Mouse (Mus musculus): ENCODE results near the gene Pgbd1.

Gene Pgbd1

DNA sequence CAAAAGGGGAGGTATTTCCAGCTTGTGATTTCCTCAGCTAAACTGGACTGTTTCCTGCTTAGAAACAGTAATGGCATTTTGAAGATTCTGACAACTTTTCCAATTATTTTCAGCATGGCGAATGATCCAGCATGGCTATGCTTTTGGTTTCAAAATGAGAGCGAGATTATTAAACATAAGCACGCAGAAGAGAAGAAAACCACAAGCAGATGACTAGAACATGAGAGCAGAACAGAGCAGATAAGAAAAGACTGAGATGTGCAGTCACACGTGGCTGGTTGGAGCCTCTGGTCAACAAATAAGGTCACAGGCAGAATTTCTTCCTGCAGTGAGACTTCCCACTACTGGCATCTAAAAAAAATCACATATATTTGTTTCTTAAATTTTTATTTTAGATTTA, 25.6 kb downstream of the Pgbd1 start:
- no peak for DNase-seq

GRCm38 (mm10) chr13:21414231-21415212, 26.3 kb downstream of the Pgbd1 start:
- no peak for DNase-seq

DNA sequence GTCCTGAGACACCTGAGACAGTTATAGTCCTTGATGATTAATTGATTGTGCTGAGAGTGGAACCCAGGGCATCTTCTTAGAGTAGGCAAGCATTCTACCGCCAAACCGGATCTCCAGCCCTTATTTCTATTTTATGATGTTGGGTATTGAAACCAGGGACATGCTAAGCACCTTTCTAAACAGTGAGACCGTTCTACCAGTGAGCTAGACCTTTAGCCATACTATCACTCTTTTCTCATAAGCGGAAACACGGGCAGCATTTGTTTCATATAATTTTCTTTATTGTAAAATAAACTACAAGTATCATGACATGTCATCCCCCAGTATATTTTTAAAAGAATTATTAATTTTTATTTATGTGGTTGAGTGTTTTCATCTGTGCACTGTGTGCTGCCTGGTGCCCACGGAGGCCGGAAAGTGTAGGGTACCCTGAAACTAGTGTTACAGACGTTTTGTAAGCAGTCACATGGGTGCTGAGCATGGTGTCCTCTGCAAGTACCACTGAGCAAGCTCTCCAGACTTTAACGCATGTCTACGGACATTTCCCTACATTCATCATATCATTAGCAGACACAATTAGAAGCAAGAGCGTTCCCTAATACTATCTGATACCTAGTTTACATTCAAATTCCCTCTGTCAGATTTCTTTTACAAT, 31.9 kb downstream of the Pgbd1 start:
- DNase-seq, result no peak

DNA sequence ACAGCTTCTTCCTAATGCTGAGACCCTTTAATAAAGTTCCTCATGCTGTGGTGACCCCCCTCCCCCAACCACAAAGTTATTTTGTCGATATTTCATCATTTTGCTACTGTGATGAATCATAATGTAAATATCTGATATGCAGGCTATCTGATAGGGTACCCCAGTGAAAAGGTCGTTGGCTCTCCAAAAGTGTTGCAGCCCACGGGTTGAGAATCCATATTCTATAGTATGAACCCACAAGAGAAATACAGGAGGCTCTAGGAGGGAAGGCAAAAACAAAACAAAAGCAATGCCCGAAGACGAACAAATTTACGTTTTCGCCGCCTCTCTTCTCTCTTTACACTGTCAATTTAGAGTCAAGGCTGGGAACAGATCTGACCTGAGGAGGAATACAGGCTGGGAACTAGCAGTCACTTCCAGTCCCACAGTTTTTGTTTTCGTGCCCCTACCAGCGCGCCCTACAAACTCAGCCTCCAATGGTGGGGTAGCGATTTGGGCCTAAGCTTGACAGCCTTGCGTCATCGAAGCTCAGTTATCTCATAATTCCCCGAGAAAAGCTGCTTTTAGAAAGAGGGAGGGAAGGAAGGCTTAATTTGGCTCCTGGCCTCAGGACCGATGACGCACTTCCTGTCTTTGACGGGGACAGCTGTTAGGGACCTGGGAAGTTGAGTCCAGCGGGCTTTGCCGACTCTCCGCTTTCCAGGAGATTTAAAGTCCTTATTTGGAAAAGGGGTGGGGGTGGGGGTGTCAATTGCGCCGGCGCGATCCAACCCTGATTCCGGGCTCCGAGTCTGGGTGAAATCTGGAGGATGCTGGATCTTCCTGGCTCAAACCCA, 32.7 kb downstream of the Pgbd1 start:
- DNase-seq, result peak; percentile 90

GRCm38 (mm10) chr13:21407341-21407740, 33.5 kb downstream of the Pgbd1 start:
- DNase-seq, result no peak

- no peak for DNase-seq
These were observed 38.0 kb downstream of the Pgbd1 start for GRCm38 (mm10) chr13:21402848-21403247.

DNA sequence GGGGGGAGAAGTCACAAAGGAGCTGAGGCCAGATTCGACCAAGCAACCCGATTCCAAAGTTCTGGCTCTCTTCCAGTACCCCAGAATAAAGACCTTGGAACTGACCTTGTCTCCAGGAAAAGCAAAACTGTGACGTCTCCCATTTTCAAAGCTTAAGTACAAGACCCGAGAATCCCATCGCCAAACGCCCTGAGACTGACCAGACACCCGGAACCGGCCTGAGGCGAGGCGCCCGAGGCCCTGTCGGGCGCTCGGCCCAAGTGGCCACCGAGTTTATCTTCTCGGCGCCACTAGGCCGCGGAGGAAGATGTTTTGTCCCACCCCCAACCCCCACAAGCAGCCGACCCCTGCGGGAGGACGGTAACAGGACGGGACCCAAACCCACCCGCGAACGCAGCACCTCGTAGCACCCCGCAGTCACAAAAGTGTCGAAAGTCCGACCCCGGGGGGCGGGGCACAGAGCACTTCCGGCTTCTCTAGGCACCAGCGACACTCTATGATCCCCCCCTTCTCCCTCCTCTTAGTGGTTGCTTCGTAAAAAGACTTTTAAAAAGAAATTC, 38.5 kb downstream of the Pgbd1 start, which contains the start of gene Zkscan3:
Gene Zkscan3 (minus strand): TSS at position 469 of the 560 bp plus-strand sequence.
- peak; percentile 92 for DNase-seq

DNA sequence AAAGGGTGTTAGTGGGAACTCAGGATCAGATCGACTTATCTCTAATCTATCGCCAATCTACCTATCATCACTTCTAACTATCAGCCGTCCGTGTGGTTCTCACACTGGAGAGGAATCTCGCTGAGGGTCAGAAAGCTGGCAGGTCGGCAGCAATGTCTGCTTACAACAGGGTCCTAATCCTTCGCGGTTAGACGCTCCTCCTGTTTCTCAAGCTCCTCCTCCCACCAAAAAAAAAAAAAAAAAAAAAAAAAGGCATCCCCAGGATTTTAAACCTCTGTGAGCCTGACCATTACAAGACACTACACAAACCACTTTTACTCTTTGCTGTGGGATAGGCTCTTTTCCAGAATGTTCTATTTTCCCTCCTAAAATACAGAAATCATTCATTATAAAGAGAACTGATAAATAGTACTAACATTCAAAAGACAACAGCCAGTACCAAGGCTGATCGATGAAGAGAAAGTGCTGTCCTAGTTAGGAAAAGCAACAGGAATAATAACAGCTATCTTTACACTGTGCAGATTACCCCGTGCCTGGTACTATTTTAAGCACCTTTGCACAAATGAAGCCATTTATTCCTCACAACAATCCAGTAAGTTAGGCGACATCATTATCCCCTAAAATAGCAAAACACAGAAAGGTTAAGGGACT, 39.1 kb downstream of the Pgbd1 start:
- DNase-seq, result no peak

- no peak for DNase-seq
These were observed 39.7 kb downstream of the Pgbd1 start for GRCm38 (mm10) chr13:21401166-21401565.

DNA sequence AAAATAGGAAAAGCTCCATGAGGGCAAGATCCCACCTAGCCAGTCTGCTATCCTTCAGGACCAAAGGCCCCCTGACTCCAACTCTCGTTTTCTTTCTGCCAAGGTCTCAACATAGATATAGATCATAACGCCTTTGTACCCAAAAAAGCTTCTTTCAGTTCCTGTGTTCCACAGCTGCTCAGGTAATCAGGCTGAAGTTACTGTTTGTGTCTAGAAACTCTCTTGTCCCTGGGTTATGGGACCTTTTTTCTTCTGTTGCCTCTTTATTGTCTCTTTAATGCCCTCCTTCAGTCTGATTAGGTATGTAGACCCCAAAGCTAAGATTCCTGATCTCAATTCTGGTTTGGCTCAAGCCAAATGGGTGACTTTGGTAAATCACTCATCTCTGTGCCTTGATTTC, 43.4 kb downstream of the Pgbd1 start:
- DNase-seq, result no peak

DNA sequence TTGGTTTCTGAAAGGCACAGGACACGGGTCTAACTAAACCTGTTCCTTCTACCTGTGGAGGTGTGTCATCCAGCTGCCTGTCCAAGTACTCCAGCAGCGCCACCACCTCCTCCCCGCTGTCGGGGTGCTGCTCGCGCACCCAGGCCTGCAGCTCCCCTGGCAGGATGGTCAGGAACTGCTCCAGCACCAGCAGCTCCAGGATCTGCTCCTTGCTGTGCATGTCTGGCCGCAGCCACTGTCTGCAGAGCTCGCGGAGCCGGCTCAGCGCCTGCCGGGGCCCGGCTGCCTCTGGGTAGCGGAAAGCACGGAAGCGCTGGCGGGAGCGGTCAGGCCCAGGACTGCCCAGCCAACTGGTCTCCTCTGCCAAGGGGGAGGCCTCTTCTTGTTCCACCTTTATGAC, 44.8 kb downstream of the Pgbd1 start:
- peak; percentile 48 for DNase-seq

GRCm38 (mm10) chr13:21395623-21396022, 45.2 kb downstream of the Pgbd1 start:
- no peak for DNase-seq

GRCm38 (mm10) chr13:21395211-21395610, 45.6 kb downstream of the Pgbd1 start:
- no peak for DNase-seq

- DNase-seq, result no peak
These were observed 63.1 kb downstream of the Pgbd1 start for GRCm38 (mm10) chr13:21377773-21378172.

GRCm38 (mm10) chr13:21372700-21373099, 68.2 kb downstream of the Pgbd1 start:
- DNase-seq, result no peak

All from kidney, postnatal 10 days (tissue).